In the genomic region with DNA sequence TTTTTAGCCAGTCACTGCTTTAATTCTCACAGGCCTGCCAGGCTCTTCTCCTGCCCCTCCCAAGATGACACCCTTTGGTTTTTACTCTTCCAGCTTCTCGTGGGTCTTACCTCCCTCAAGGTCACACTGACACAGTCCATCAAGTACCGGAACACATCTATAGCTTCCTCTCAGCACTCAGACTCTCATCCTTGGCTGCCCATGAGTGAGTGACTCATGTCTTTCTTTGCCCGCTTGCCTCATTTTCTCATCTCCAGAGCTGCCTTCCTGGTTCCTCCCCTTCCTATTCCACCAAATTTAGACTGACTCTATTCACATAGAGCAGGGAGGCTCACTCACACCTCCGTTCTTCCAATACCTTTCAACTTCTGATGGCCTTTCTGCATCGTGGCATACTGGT, we compare ENCODE assay signal across 20 mouse cellular contexts. TPM values are rescaled to one million over a fixed set of nuclear protein-coding genes. Genes with fewer than 3 reads are reported as not detected.
A peak's percentile ranks its signal among the peaks of the same experiment; 100 is the strongest.
DNase-seq lines count a peak whose midpoint lies in the region; ATAC-seq and TF ChIP-seq lines count a peak whose summit lies in the region.
"Had no signal": no experiment of that assay in that cellular context is flagged by ENCODE, and none has a peak within 500 bp of the region (broad histone marks: within the 10 kb centered on the region; RNA-seq: fewer than 3 reads in every experiment).

No protein-coding gene starts in this region.

- peaks cover 6% of the 10 kb centered on the region; the same call in 1 of the 2 replicates for H3K79me2 ChIP-seq in heart, adult 2 months (replicated peaks; ENCODE audit: control insufficient read depth, insufficient read depth, low read length)

- peak overlapping the region; percentile 46; the same call in 1 of the 2 replicates for H3K27ac ChIP-seq in heart, embryonic 11.5 days (ENCODE audit: low read depth, low read length)
- no peak overlapping the region for H3K27ac ChIP-seq in heart, adult 2 months
- H3K27ac ChIP-seq in kidney, embryonic 15.5 days, result no peak overlapping the region
- H3K27ac ChIP-seq: hindbrain, embryonic 14.5 days; limb, embryonic 13.5 days; liver, embryonic 15.5 days had no signal

- no peak for TF ChIP-seq POLR2A in heart, adult 2 months (IDR thresholded peaks at IDR 0.05; ENCODE audit: insufficient read depth, low read depth, low read length)

- no peaks in the 10 kb centered on the region for H3K9me3 ChIP-seq in heart, embryonic 11.5 days (replicated peaks; ENCODE audit: control insufficient read depth, low read length)
- H3K9me3 ChIP-seq in kidney, embryonic 15.5 days (replicated peaks), result no peaks in the 10 kb centered on the region
- H3K9me3 ChIP-seq: limb, embryonic 13.5 days; liver, embryonic 15.5 days had no signal

- H3K27me3 ChIP-seq in heart, embryonic 11.5 days (ENCODE audit: control insufficient read depth, insufficient read depth, low read length), result no peaks in the 10 kb centered on the region
- no peaks in the 10 kb centered on the region for H3K27me3 ChIP-seq in heart, adult 2 months (ENCODE audit: control insufficient read depth, insufficient read depth, low read length)
- H3K27me3 ChIP-seq in kidney, embryonic 15.5 days, result no peaks in the 10 kb centered on the region
- H3K27me3 ChIP-seq: limb, embryonic 13.5 days; liver, embryonic 15.5 days had no signal

- TF ChIP-seq EP300 in heart, adult 2 months (IDR thresholded peaks at IDR 0.05; ENCODE audit: insufficient read depth, low read depth, low read length), result no peak

- intact Hi-C loops in heart, adult 2 months (cut with DNase I), result no loop called here

- WGBS in heart, embryonic 11.5 days (ENCODE audit: insufficient replicate concordance), result 49% methylated on average over 5 of the region's 5 CpGs
- WGBS in heart, adult 2 months, result 28% methylated on average over 5 of the region's 5 CpGs
- 39% methylated on average over 5 of the region's 5 CpGs for WGBS in kidney, embryonic 15.5 days

- ATAC-seq in heart, embryonic 11.5 days (replicated peaks; ENCODE audit: insufficient number of reproducible peaks, low FRiP score, low TSS enrichment), result 0 out of 2 replicates have a peak, but pooled peaks have one; percentile 12
- peak; percentile 49 for ATAC-seq in kidney, embryonic 15.5 days (replicated peaks; ENCODE audit: low FRiP score)
- ATAC-seq: intestine, embryonic 16.5 days; midbrain, embryonic 16.5 days had no signal

- H3K9ac ChIP-seq in heart, embryonic 11.5 days (ENCODE audit: low read depth, low read length), result no peak overlapping the region
- H3K9ac ChIP-seq in heart, adult 2 months (ENCODE audit: low read depth, low read length), result no peak overlapping the region
- H3K9ac ChIP-seq in kidney, embryonic 15.5 days, result no peak overlapping the region
- H3K9ac ChIP-seq: forebrain, postnatal 0 days; hindbrain, embryonic 14.5 days; limb, embryonic 13.5 days; liver, embryonic 15.5 days had no signal

- no peak for TF ChIP-seq CTCF in heart, adult 2 months (IDR thresholded peaks at IDR 0.05)

- no peak overlapping the region for H3K4me2 ChIP-seq in heart, embryonic 11.5 days
- H3K4me2 ChIP-seq in kidney, embryonic 15.5 days, result no peak overlapping the region
- H3K4me2 ChIP-seq: hindbrain, embryonic 14.5 days; limb, embryonic 13.5 days; liver, embryonic 15.5 days had no signal

- no peaks in the 10 kb centered on the region for H3K36me3 ChIP-seq in heart, embryonic 11.5 days (ENCODE audit: control insufficient read depth, insufficient read depth, low read length)
- peaks cover 2% of the 10 kb centered on the region; the same call in 1 of the 2 replicates for H3K36me3 ChIP-seq in heart, adult 2 months (ENCODE audit: control insufficient read depth, insufficient read depth, low read length)
- H3K36me3 ChIP-seq in kidney, embryonic 15.5 days, result no peaks in the 10 kb centered on the region
- H3K36me3 ChIP-seq: limb, embryonic 13.5 days; liver, embryonic 15.5 days had no signal

- DNase-seq in heart, adult 2 months, result no peak
- DNase-seq in kidney, postnatal 4 days, result no peak
- DNase-seq in 3T3-L1 (ENCODE audit: low read depth, low spot score), result peak; percentile 52
- DNase-seq in brain, adult 2 months (ENCODE audit: low read depth, low spot score), result peak; percentile 48
- no peak for DNase-seq in right cerebral cortex, postnatal 4 days
- DNase-seq: adrenal gland, postnatal 10 days; cerebellum, postnatal 10 days; forebrain, postnatal 0 days; gastrocnemius, postnatal 14 days; lung, postnatal 4 days; right cerebral cortex, postnatal 14 days had no signal

- H3K4me3 ChIP-seq in heart, embryonic 11.5 days (ENCODE audit: low read depth, low read length), result no peak overlapping the region
- H3K4me3 ChIP-seq in heart, adult 2 months, result no peak overlapping the region
- no peak overlapping the region for H3K4me3 ChIP-seq in kidney, embryonic 15.5 days (replicated peaks)
- H3K4me3 ChIP-seq: erythroblast, embryonic 14.5 days; limb, embryonic 13.5 days; liver, embryonic 15.5 days had no signal

- peaks cover 29% of the 10 kb centered on the region for H3K4me1 ChIP-seq in heart, embryonic 11.5 days (ENCODE audit: control insufficient read depth, insufficient read depth, low read length)
- H3K4me1 ChIP-seq in heart, adult 2 months (ENCODE audit: control insufficient read depth, insufficient read depth, low read length), result peaks cover 21% of the 10 kb centered on the region
- peaks cover 24% of the 10 kb centered on the region for H3K4me1 ChIP-seq in kidney, embryonic 15.5 days

RNA-seq across cellular contexts. Expression of a gene that starts 42.3 kb away (rescaled TPM):
- polyA plus RNA-seq in heart, embryonic 11.5 days (2014; fragmentation: Nextera tagmentation; extraction: Ambion mirVana), result 33.8 and 37.6 TPM in 2 replicates
- 100 to 1,000 TPM; 152 to 174 TPM for total RNA-seq in heart, adult 2 months (2021)
- polyA plus RNA-seq in heart, adult 2 months (2012; rRNA removed), result 61.5 and 92.5 TPM in 2 replicates
- 21.1 and 24.7 TPM in 2 replicates for polyA plus RNA-seq in kidney, embryonic 15.5 days (2015; fragmentation: Nextera tagmentation; extraction: Ambion mirVana)
- total RNA-seq: MEL had no signal

RNA-seq across cellular contexts. Expression of a gene that starts 42.4 kb away (rescaled TPM):
- 0.15 and 0.27 TPM in 2 replicates for polyA plus RNA-seq in heart, embryonic 11.5 days (2014; fragmentation: Nextera tagmentation; extraction: Ambion mirVana)
- under 1 TPM; 0.60 to 0.93 TPM for total RNA-seq in heart, adult 2 months (2021)
- 0.10 and 0.18 TPM in 2 replicates for polyA plus RNA-seq in heart, adult 2 months (2012; rRNA removed)
- 1.5 and 1.9 TPM in 2 replicates for polyA plus RNA-seq in kidney, embryonic 15.5 days (2015; fragmentation: Nextera tagmentation; extraction: Ambion mirVana)
- total RNA-seq: MEL had no signal
- polyA plus RNA-seq: erythroblast, embryonic 14.5 days had no signal

Comparison
In these comparisons a context has a peak if more than half of its experiments do, and no peak if none do; other contexts are left out.
1. DNase-seq: peak in 3T3-L1 (single experiment) and brain, adult 2 months (single experiment); none in heart, adult 2 months (0 of 2), kidney, postnatal 4 days (0 of 2) and right cerebral cortex, postnatal 4 days (single experiment).